Mouse (Mus musculus) monocyte, adult 5-6 weeks (primary cell): ENCODE measurements around the gene Plin1. TPM values are rescaled to one million over a fixed set of nuclear protein-coding genes. Genes with fewer than 3 reads are reported as not detected.

Experiments
- ATAC-seq: fragments of 153-309, 156-312 bp; replicated peaks from 2 replicates; pipeline ENCODE4 v1.8.0; 2017; ENCODE audit warnings: mild to moderate bottlenecking; ENCODE audit not compliant: low TSS enrichment, insufficient number of reproducible peaks, severe bottlenecking, poor library complexity, low FRiP score
- total RNA-seq: library from RNA; stranded (forward); fragments of 200-1000, 200-491, 200-594 nt; gene quantifications from 3 replicates; pipeline ENCODE4 v1.2.3, GENCODE M21; 2017

Gene Plin1
- total RNA-seq, 1 experiment from 2014 or later = not detected

- no peak for ATAC-seq
Observed at GRCm38 (mm10) chr7:79670900-79671604, 61.7 kb downstream of the Plin1 start.

Other genes with a start within 250 kb of the Plin1 start
- not detected in 3 replicates for gene Rhcg, start 115.2 kb downstream of the Plin1 start, total RNA-seq
- 0.29 to 1.5 TPM (median 0.75 TPM) in 3 replicates for gene Ticrr, start 72.7 kb downstream of the Plin1 start, total RNA-seq
- 0.19 TPM in 1 of 3 replicates, not detected in the others for gene Kif7, start 17.2 kb downstream of the Plin1 start, total RNA-seq
- 1.1 to 2.5 TPM in 2 of 3 replicates, not detected in the other for gene Pex11a, start 10.2 kb upstream of the Plin1 start, total RNA-seq
- not detected in 3 replicates for gene Wdr93, start 10.3 kb upstream of the Plin1 start, total RNA-seq
- gene Mesp1, start 60.9 kb upstream of the Plin1 start, total RNA-seq = not detected in 3 replicates
- gene Mesp2, start 77.8 kb upstream of the Plin1 start, total RNA-seq = not detected in 3 replicates
- gene Anpep, start 128.2 kb upstream of the Plin1 start, total RNA-seq = 0.68 to 0.75 TPM in 2 of 3 replicates, not detected in the other
- 5.0 to 7.7 TPM (median 6.6 TPM) in 3 replicates for gene Ap3s2, start 187.7 kb upstream of the Plin1 start, total RNA-seq
- 0.58 to 3.0 TPM (median 0.75 TPM) in 3 replicates for gene Arpin, start 202.5 kb upstream of the Plin1 start, total RNA-seq